Mouse (Mus musculus) layer of hippocampus, postnatal 10 days (tissue): Measurements from ENCODE around the gene Cfap73. TPM values are rescaled to one million over a fixed set of nuclear protein-coding genes. Genes with fewer than 3 reads are reported as not detected.

ENCODE experiments used
- DNase-seq, 2 experiments: peaks; one replicate each; pipeline ENCODE4 v3.0.0; 2021; ENCODE audit warnings: low spot score in 2 of 2
- total RNA-seq, 2 experiments: library from RNA; stranded (reverse); gene quantifications; 2 replicates each; pipeline ENCODE4 v1.2.3; 2021

Cfap73 gene
- total RNA-seq, 2 experiments from 2014 or later = 0.76 to 0.80 TPM

- no peak for DNase-seq
Observed at GRCm38 (mm10) chr5:120587616-120587926, 46.5 kb downstream of the Cfap73 start.

GRCm38 (mm10) chr5:120586741-120587615, 47.1 kb downstream of the Cfap73 start:
- DNase-seq = peak in 1 of 2 experiments; percentile 50

GRCm38 (mm10) chr5:120584968-120585367, 49.1 kb downstream of the Cfap73 start:
- DNase-seq = no peak

- DNase-seq = no peak
Observed at GRCm38 (mm10) chr5:120583511-120583910, 50.5 kb downstream of the Cfap73 start.

GRCm38 (mm10) chr5:120582002-120582401, 52.0 kb downstream of the Cfap73 start:
- DNase-seq = no peak

- peak in 1 of 2 experiments; percentile 54 for DNase-seq
Observed at GRCm38 (mm10) chr5:120579898-120580626, 54.0 kb downstream of the Cfap73 start.

GRCm38 (mm10) chr5:120579211-120579897, 54.7 kb downstream of the Cfap73 start:
- DNase-seq = no peak

GRCm38 (mm10) chr5:120578504-120579081, 55.4 kb downstream of the Cfap73 start:
- DNase-seq = no peak

Other genes starting within 250 kb of the Cfap73 start
- under 1 TPM; 0.50 to 0.67 TPM for gene Lhx5, start 202.5 kb downstream of the Cfap73 start, total RNA-seq
- 1 to 10 TPM; 6.1 to 7.1 TPM for gene Sdsl, start 161.4 kb downstream of the Cfap73 start, total RNA-seq
- not detected for gene Sds, start 157.7 kb downstream of the Cfap73 start, total RNA-seq
- gene Plbd2, start 130.6 kb downstream of the Cfap73 start, total RNA-seq = 10 to 100 TPM; 63.2 to 66.8 TPM
- gene Slc8b1, start 123.1 kb downstream of the Cfap73 start, total RNA-seq = 1 to 10 TPM; 5.5 to 5.7 TPM
- 10 to 100 TPM; 44.1 to 47.4 TPM for gene Tpcn1, start 45.6 kb downstream of the Cfap73 start, total RNA-seq
- gene Iqcd, start 45.2 kb downstream of the Cfap73 start, total RNA-seq = 1 to 10 TPM in 1 of 2 experiments, under 1 TPM in 1; 0.91 to 1.2 TPM
- 10 to 100 TPM; 24.1 to 27.3 TPM for gene Rita1, start 21.6 kb downstream of the Cfap73 start, total RNA-seq
- 10 to 100 TPM; 45.0 to 45.1 TPM for gene Ddx54, start 21.5 kb downstream of the Cfap73 start, total RNA-seq
- 100 to 1,000 TPM in 1 of 2 experiments, 10 to 100 TPM in 1; 77.2 to 112 TPM for gene Rasal1, start 14.6 kb upstream of the Cfap73 start, total RNA-seq
- 10 to 100 TPM; 87.6 to 93.3 TPM for gene Dtx1, start 77.7 kb upstream of the Cfap73 start, total RNA-seq
- under 1 TPM in 1 of 2 experiments, not detected in 1; 0.18 TPM for gene Oas2, start 115.6 kb upstream of the Cfap73 start, total RNA-seq
- under 1 TPM; 0.33 to 0.37 TPM for gene Oas3, start 143.4 kb upstream of the Cfap73 start, total RNA-seq
- not detected for gene Oas1e, start 161.3 kb upstream of the Cfap73 start, total RNA-seq
- gene Oas1c, start 178.3 kb upstream of the Cfap73 start, total RNA-seq = 1 to 10 TPM in 1 of 2 experiments, under 1 TPM in 1; 0.47 to 1.0 TPM
- gene Oas1f, start 213.1 kb upstream of the Cfap73 start, total RNA-seq = not detected
- not detected for gene Oas1h, start 227.2 kb upstream of the Cfap73 start, total RNA-seq